Mouse (Mus musculus) frontal cortex, adult 2 months (tissue): ENCODE data around the gene Fgfbp1. TPM values are rescaled to one million over a fixed set of nuclear protein-coding genes. Genes with fewer than 3 reads are reported as not detected.

Source experiments
- DNase-seq, 2 experiments: peaks; one replicate each; pipeline ENCODE4 v3.0.0; 2022; ENCODE audit warnings: low spot score in 1 of 2; ENCODE audit errors: extremely low spot score in 1 of 2
- polyA plus RNA-seq: library from polyadenylated mRNA; depleted of rRNA; stranded (reverse); fragments of >200 nt; gene quantifications from 2 replicates; pipeline ENCODE4 v1.2.3, GENCODE M21; 2012; rRNA removed

Fgfbp1 gene
- polyA plus RNA-seq, 1 experiment, result 6.5 TPM

GRCm38 (mm10) chr5:43947330-43947977 is 34.1 kb downstream of the Fgfbp1 start:
- no peak for DNase-seq

- DNase-seq, result no peak
These were observed 48.3 kb downstream of the Fgfbp1 start for GRCm38 (mm10) chr5:43933269-43933668.

Other genes starting within 250 kb of the Fgfbp1 start
- gene Bst1, start 162.9 kb downstream of the Fgfbp1 start, polyA plus RNA-seq, result 0.34 and 0.44 TPM in 2 replicates
- 62.3 and 66.9 TPM in 2 replicates for gene Fbxl5, start 160.1 kb downstream of the Fgfbp1 start, polyA plus RNA-seq
- 6.1 and 7.5 TPM in 2 replicates for gene Cd38, start 113.2 kb downstream of the Fgfbp1 start, polyA plus RNA-seq
- gene Gm7879, start 68.6 kb downstream of the Fgfbp1 start, polyA plus RNA-seq, result 0.19 and 0.60 TPM in 2 replicates
- gene Prom1, start 120.3 kb upstream of the Fgfbp1 start, polyA plus RNA-seq, result 15.2 and 16.7 TPM in 2 replicates
- 49.0 and 52.4 TPM in 2 replicates for gene Tapt1, start 244.8 kb upstream of the Fgfbp1 start, polyA plus RNA-seq